Mouse (Mus musculus) adrenal gland, adult 2 months (tissue): Measurements from ENCODE around the gene Usp54. TPM values are rescaled to one million over a fixed set of nuclear protein-coding genes. Genes with fewer than 3 reads are reported as not detected.
"Not testable (repeated sequence)": the region's sequence is repeated elsewhere in the genome, so short reads cannot be mapped to it uniquely, and the experiment has no call there.

ENCODE experiments used
- DNase-seq: peaks from one replicate; pipeline ENCODE4 v3.0.0; 2021
- polyA plus RNA-seq: library from polyadenylated mRNA; depleted of rRNA; stranded (reverse); fragments of >200 nt; gene quantifications from 2 replicates; pipeline ENCODE4 v1.2.3, GENCODE M21; 2012
- total RNA-seq, 2 experiments: library from RNA; stranded (reverse); gene quantifications; 2 replicates each; pipeline ENCODE4 v1.2.3; 2021

The Usp54 gene
- total and polyA plus RNA-seq, 3 experiments = 5.6 to 12.1 (median 11.3) TPM

DNA sequence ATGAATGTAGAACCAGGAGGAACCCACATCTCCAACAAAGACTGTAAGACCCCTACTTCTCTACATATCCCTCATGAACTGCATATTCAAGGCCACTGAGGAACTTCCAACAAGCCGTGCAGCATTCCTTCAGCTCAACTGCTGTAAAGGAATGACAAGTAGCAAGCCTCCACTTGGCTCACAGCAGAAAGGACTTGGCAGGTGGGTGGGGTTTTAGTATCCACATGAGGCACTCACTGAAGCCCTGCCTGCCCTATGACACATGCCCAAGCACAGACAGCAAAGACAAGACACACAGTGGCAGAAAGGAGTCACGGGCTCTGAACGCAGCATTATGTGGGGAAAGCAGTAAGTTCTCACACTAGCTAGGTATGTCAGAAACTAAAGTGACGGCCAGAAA is 30.7 kb downstream of the Usp54 start:
- DNase-seq = peak; percentile 65

- no peak for DNase-seq
Measured at GRCm38 (mm10) chr14:20609519-20609918, 31.3 kb downstream of the Usp54 start.

GRCm38 (mm10) chr14:20607396-20608126 is 33.3 kb downstream of the Usp54 start:
- peak; percentile 41 for DNase-seq

DNA sequence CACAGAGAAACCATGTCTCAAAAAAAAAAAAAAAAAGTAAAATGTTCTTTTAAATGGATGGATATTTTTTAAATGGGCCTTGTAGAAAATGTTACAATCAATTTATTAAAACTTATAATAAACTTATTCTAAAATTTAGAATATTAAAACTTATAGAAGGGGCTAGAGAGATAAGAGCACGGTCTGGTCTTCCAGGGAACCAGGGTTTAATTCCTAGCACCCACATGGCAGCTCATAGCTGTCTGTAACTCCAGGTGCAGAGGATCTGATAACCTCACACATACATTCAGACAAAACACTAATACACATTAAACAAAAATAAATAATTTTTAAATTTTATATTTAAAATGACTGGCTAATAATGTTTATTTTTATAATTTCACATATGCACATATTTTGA is 39.6 kb downstream of the Usp54 start:
- no peak for DNase-seq

DNA sequence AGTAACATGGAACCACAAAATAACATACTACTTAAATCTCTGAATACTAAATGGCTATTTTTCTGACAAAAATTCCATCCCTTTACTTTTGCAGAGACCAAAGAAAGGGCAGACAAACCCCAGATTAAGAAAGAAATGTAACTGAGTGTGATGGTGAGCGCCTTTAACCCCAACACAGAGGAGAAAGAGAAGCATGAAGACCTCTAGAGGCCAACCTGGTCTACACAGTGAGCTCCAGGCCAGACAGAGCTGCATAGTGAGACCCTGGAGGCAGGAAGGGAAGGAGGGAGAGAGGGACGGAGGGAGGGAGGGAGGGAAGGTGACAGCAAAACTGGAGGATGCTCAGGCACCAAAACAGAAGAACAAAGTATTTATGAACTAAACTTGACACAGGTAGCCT is 40.7 kb downstream of the Usp54 start:
- DNase-seq = no peak

DNA sequence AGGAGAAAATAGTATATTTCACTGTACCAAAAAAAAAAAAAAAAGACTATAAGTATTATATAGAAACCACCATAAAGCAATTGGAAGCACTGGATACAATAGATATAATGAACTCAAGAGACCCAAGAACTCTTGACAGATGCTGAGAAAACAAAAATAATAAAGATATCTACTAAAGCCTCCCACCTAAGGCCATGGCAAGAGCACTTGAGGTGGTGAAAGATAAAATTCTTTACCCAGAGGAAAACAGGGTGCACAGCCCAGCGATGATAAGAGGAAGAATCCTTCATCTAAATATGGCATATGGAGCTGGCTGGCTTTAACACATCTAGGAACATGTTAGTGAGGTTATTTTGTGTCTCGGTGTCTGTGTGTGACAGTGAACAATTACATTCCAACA is 41.3 kb downstream of the Usp54 start:
- no peak for DNase-seq

- no peak for DNase-seq
Measured at GRCm38 (mm10) chr14:20595781-20596180, 45.1 kb downstream of the Usp54 start.

GRCm38 (mm10) chr14:20587458-20587857 is 53.4 kb downstream of the Usp54 start:
- no peak for DNase-seq

GRCm38 (mm10) chr14:20578822-20579407 is 61.9 kb downstream of the Usp54 start:
- no peak for DNase-seq

DNA sequence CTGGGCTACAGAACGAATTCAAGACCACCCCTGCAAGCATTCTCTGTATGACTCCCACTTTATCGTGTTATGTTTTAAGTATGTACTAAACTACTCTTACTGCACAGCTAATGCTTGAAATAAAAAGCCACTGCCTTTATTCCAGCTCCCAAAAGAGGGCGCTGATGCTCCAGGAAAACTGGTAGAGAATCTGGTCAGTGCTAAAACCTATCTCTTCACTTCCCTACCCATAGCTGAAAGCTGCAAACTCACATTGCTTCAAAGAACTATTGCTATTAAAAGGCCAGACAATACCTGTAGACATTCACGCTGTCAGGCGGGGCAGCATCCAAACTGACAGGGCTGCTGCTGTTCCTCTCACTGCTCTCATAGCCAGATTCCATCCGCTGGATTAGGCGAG is 64.7 kb downstream of the Usp54 start:
- DNase-seq = peak; percentile 77

DNA sequence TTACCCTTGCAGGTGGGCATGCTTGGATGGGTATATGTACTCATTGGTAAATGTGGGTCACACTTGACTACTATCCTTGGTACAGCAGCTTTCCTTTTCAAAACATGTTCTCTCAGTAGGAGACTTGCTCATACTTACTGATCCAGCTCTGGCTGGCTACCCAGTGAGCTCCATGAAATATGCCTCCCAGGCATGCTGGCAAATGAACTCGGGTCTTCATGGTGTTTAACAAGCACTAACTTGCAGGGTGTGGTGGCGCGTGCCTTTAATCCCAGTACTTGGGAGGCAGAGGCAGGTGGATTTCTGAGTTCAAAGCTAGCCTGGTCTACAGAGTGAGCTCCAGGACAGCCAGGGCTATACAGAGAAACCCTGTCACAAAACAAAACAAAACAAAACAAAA is 67.7 kb downstream of the Usp54 start:
- DNase-seq = not testable (repeated sequence)

DNA sequence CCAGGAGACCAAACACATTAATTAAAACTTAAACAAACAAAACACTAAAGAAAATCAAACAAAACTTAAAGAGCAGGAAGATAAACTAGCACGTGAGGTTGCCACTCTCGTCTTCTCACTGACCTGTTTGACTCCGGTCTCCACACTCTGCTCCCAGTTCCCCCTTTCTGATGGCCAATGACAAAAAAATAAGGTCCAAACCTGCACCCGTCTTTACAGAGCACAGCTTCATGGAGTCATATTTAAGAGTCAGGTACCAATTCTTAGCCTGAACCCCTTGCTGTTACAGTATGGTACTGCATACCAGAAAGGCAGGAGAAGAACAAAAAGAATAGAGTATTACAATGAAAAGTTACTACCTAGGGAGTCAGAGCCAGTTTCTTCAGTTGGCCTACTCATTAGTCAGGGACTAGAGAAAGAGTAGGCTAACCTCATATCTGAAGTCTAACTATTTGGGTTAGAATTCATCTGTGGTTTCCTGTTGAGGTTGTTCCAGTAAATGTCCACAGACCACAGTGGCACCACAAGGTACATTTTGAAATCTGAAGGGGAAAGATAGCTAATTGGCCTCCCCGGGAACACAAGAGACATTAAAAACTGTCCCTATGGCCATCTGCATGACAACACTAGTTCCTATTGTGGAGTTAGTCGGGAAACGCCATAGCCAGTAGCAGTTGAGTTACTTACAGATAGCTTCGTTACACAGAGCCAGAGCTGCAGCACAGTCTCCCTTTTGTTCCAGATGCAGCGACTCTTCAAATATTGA is 75.4 kb downstream of the Usp54 start:
- no peak for DNase-seq

GRCm38 (mm10) chr14:20564692-20565091 is 76.2 kb downstream of the Usp54 start:
- peak; percentile 8 for DNase-seq

DNA sequence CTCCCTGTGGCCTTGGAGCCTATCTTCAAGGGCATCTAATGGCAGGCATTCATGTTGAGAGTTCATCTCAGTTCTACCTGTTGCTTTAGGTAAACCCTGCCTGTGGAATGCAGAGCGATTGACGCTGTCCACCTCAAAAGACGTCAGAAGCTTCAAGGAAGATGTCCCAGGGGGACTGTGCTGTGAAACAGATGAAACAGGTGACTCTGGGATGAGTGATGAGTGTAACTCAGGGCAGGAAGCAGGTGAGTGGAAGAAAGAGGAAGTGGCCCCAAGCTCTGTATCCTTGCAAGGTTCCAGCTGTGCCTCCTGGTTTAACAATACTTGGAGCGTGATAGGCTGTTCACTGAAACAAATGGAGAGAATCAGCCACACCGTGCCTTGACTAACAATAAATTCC is 79.0 kb downstream of the Usp54 start:
- no peak for DNase-seq

DNA sequence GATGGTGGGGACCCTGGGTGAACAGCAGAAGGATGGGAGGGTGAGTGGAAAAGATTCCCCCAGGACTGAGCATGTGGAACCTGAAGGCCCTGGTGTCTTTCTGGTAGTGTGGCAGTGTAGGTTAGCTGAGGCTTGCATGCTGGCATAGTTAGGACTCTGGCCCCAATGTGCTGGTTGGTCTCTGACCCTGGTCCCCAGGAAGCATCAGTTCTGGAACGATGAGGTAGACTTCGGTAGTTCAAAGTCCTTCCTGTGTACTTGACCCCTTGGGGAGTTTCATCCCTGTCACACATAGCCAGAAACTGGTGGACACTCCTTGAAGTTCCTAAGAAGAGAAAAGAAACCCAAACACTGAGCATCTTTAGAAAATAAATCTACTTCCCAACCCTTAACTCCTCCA is 90.7 kb downstream of the Usp54 start:
- no peak for DNase-seq

DNA sequence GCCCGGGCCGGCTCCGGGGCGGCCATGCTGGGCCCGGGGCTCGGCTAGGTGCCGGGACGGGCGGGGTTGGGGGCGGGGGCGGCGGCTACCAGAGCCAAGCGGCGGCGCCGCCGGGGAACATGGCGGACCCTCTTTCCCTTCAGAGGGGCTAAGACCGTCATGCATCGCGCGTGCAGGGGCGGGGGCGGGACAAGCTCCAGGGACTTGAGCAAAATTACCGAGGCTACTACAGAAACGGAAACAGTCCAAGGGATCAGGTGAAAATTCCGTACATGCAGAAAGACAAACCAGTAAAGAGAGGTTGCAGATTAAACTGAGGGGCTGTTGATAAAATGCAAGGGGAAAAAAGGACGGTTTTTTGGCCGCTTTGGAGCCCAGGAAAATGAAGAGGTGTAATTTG is 94.4 kb downstream of the Usp54 start, which contains the start of gene Ppp3cb:
Gene Ppp3cb (minus strand): TSS at position 159 of the 400 bp plus-strand sequence.
- peak; percentile 92 for DNase-seq

GRCm38 (mm10) chr14:20545529-20546331 is 95.1 kb downstream of the Usp54 start:
- peak; percentile 98 for DNase-seq

- DNase-seq = no peak
Measured at GRCm38 (mm10) chr14:20544467-20545411, 96.1 kb downstream of the Usp54 start.

GRCm38 (mm10) chr14:20529643-20530042 is 111.2 kb downstream of the Usp54 start:
- no peak for DNase-seq

GRCm38 (mm10) chr14:20520179-20520578 is 120.7 kb downstream of the Usp54 start:
- no peak for DNase-seq

GRCm38 (mm10) chr14:20508424-20508823 is 132.4 kb downstream of the Usp54 start:
- peak; percentile 12 for DNase-seq
